Mouse (Mus musculus): ENCODE data around the gene Anxa11.
"Not testable (repeated sequence)": the region's sequence is repeated elsewhere in the genome, so short reads cannot be mapped to it uniquely, and the experiment has no call there.

Anxa11 gene

GRCm38 (mm10) chr14:25841991-25842687 lies at the start of gene Anxa11:
Anxa11 (plus strand) TSS chr14:25842156.
- DNase-seq (ENCODE audit: low read depth) = peak; percentile 89

GRCm38 (mm10) chr14:25794331-25794730 lies 47.6 kb upstream of the Anxa11 start:
- no peak for DNase-seq (ENCODE audit: low read depth)

DNA sequence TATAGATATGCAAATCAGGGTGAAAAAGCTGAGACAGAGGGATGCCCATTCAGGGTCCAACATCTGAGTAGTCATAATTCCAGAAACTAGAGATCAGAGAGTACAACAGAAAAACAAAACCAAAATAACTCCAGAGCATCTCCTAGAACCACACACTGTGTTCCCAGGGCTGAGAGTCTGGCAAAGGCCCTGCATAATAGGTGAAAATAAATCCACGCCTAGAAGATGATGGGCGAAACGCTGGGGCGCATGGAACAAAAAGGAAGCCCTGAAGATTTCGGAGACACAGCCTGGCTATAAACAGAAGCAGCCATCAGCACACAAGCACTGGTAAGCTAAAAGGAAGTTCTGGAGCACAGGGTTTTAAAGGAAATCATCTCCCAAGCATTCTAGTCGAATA lies 46.9 kb upstream of the Anxa11 start:
- DNase-seq (ENCODE audit: low read depth) = no peak

DNA sequence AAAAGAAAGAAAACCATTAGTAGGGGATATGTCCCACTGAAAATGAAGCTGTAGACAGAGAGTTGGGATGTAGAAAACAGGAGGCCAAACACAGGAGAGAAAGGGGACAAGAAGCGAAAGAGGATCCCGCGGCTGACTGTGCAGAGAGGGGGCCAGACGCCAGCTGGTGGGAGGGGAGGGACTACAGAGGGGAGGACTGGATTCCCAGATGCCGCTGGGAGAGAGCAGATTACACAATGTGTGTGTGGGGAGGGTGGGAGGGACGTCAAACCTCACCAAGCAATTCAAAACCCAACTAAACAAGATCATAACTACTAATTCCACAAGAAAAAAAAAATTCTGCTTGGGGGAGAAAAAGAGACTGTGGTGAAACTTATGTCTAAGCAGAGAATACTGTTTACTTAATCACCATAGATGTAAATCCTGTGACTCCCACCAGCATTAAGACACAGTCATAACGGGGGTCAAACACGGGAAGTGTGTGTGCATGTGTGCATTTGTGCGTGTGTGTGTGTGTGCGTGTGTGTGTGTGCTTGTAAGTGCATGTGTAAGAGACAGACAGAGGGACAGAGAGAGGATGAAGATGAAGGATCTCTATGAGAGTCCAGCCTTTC lies 46.3 kb upstream of the Anxa11 start:
- DNase-seq (ENCODE audit: low read depth) = peak; percentile 86

- DNase-seq (ENCODE audit: low read depth) = peak; percentile 74
Observed at GRCm38 (mm10) chr14:25796619-25797018, 45.3 kb upstream of the Anxa11 start.

GRCm38 (mm10) chr14:25800166-25800960 lies 41.6 kb upstream of the Anxa11 start:
- DNase-seq (ENCODE audit: low read depth) = peak; percentile 92

- peak; percentile 34 for DNase-seq (ENCODE audit: low read depth)
Observed at GRCm38 (mm10) chr14:25802511-25802910, 39.4 kb upstream of the Anxa11 start.

- no peak for DNase-seq (ENCODE audit: low read depth)
Observed at GRCm38 (mm10) chr14:25803246-25803809, 38.6 kb upstream of the Anxa11 start.

DNA sequence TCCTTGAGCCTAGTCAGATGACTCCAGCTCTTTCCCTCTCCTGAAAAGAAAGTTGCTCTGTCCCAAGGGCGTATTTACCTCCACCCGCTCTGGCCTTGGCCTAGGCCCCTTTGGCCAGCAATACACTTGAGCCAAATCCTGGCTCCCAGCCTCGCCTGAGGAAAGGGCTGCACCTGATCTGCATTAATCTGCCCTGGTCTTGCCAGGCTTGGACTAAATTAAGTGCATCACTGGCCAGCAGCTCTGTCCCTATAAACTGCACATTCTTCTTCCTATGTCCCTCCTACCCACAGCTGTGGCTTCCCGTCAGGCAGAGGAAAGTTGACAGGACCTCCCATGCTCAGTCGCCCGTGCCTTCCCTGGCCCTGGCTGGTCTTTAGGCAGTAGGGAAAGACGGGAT lies 36.1 kb upstream of the Anxa11 start:
- DNase-seq (ENCODE audit: low read depth) = peak; percentile 75

- DNase-seq (ENCODE audit: low read depth) = no peak
Observed at GRCm38 (mm10) chr14:25806561-25806960, 35.4 kb upstream of the Anxa11 start.

- not testable (repeated sequence) for DNase-seq (ENCODE audit: low read depth)
Observed at GRCm38 (mm10) chr14:25811026-25811425, 30.9 kb upstream of the Anxa11 start.

DNA sequence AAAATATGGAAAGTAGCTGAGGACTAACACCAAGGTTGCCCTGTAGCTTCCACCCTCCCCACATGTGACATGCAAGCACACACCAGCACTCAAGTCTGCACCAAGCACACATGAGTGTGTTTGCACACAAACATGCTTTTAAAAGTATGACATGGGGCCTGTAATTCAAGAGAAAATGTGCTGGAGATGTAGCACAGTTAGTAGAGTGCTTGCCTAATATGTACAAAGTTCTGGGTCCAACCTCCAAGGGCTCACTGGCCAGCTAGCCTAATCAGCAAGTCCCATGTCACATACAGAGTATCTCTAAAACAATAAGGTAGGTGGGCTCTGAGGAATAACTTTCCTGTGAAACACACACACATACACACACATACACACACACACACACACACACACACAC lies 27.8 kb upstream of the Anxa11 start:
- no peak for DNase-seq (ENCODE audit: low read depth)

DNA sequence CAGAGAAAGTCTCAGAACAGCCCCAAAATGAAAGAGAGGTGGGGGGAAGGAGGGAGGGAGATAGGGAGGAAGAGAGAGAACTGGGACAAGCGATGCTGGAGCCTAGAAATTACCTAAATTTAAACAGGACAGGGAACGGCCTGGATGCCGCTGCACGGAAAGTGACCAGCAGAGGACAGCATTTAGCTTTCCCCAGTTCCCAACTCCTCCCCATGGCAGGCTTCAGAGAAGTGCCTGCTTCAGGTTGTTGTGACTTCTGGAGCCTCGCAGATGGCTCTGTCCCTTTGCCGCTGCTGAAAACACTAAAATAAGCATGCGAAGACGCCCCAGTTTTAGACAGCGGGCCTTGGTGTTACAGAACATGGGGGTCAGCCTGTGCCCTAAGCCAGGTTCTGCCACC lies 25.5 kb upstream of the Anxa11 start:
- DNase-seq (ENCODE audit: low read depth) = peak; percentile 86

GRCm38 (mm10) chr14:25822584-25822983 lies 19.4 kb upstream of the Anxa11 start:
- DNase-seq (ENCODE audit: low read depth) = no peak

GRCm38 (mm10) chr14:25824995-25825394 lies 17.0 kb upstream of the Anxa11 start:
- DNase-seq (ENCODE audit: low read depth) = no peak

- DNase-seq (ENCODE audit: low read depth) = no peak
Observed at GRCm38 (mm10) chr14:25825880-25826626, 15.9 kb upstream of the Anxa11 start.

- no peak for DNase-seq (ENCODE audit: low read depth)
Observed at GRCm38 (mm10) chr14:25826866-25827265, 15.1 kb upstream of the Anxa11 start.

DNA sequence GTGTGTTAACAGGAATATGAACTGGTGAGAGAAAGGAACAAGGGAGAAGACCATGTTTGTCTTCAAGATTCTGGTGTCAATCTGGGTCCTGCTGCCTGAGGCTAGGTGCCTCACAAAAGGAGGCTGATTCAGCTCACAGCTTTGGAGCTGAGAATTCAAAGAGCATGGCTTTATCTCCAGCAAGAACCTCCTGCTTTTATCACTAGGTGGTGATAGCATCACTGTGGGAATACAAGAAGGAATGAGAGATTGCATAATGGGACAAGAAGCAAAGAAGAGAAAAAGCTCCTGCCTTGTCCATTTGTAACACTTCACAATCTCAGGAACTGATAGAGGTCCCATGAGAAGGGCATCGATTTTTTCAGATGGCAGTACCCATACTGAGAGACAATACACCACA lies 10.6 kb upstream of the Anxa11 start:
- no peak for DNase-seq (ENCODE audit: low read depth)

DNA sequence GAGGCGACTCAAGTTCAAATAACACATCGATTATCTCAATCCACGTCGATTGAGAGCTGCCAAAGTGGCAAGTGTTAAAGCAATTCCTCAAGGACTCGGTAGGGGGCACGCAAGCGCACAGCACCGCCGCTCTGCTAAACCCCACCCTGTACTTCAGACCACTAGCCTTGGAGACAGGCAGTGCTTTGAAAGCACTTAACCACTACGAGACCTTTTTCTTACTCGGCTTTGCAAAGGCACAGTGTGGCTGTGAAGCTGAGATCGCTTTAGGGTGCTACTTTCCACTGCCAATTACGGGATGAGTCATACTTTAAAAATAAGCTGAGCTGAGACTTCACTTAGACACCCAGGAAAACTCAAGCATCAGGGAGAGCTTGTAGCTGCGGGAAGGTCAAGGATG lies 9.7 kb upstream of the Anxa11 start:
- peak; percentile 53 for DNase-seq (ENCODE audit: low read depth)

DNA sequence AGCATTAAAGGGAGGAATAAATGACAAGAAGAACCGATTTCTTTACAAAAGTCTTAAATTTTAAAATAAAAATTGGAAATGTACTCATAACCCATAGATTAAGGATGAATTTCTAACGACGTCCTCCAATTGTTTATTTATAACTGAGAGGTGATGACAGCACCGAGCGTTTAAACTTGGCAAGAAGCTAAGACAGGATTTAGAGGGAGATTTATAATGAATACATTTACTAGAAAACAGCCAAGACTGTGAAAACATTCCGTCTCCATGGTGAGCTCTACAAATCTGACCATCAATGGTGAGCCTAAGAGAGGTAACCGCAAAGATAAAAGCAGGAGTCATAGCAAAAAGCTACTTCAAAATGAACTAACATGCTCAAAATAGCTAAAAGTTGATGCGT lies 3.5 kb upstream of the Anxa11 start:
- peak; percentile 70 for DNase-seq (ENCODE audit: low read depth)

DNA sequence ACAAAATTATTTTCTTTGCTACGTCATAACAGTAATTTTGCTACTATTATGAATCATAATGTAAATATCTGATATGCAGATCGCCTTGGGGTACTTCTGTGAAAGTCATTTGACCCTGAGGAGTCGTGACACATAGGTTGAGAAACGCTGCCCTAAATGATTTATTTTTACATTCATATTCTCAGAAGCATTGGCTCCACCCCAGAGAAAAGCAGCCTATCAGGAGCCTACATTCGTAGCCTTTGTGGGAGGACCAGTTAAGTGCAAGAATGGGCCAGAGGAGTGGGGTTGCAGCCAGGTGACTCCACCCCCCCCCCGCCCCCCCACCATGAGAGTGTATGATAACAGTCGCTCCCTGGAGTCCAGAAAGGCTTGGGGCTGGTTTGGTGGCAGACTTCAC lies 2.2 kb upstream of the Anxa11 start:
- peak; percentile 55 for DNase-seq (ENCODE audit: low read depth)

- no peak for DNase-seq (ENCODE audit: low read depth)
Observed at GRCm38 (mm10) chr14:25840961-25841360, 995 bp upstream of the Anxa11 start.

Measured in NIH3T3 (cell line).